Mouse (Mus musculus): Measurements from ENCODE around the gene Capn8. TPM values are rescaled to one million over a fixed set of nuclear protein-coding genes. Genes with fewer than 3 reads are reported as not detected.

Gene Capn8
- polyA plus RNA-seq, 1 experiment from 2014 or later = 1.1 TPM

- 59% methylated on average over 4 of the region's 4 CpGs for WGBS
- H3K9ac ChIP-seq (replicated peaks; ENCODE audit: low read depth, low read length) = no peak overlapping the region
- no peak overlapping the region for H3K27ac ChIP-seq (ENCODE audit: low read length)
- H3K4me2 ChIP-seq (replicated peaks; ENCODE audit: low read depth, low read length) = no peak overlapping the region
- H3K9me3 ChIP-seq (ENCODE audit: control insufficient read depth, low read depth, low read length) = no peaks in the 10 kb centered on the region
- H3K4me3 ChIP-seq (ENCODE audit: low read depth, low read length) = no peak overlapping the region
- peaks cover 5% of the 10 kb centered on the region; the same call in 1 of the 2 replicates for H3K4me1 ChIP-seq (ENCODE audit: control insufficient read depth, insufficient read depth, low read length)
- no peak for ATAC-seq (ENCODE audit: insufficient number of reproducible peaks, insufficient read depth, low FRiP score, low read depth)
- no peaks in the 10 kb centered on the region for H3K27me3 ChIP-seq (ENCODE audit: control insufficient read depth, insufficient read depth, low read length)
- no peaks in the 10 kb centered on the region for H3K36me3 ChIP-seq (ENCODE audit: control insufficient read depth, insufficient read depth, low read length)
Observed at GRCm38 (mm10) chr1:182574666-182575049, 9.9 kb downstream of the Capn8 start.

- Histone ChIP-seq H3K4me3 (ENCODE audit: low read depth, low read length) (no peak overlapping the region), H3K27me3 (ENCODE audit: control insufficient read depth, insufficient read depth, low read length) (no peaks in the 10 kb centered on the region), H3K9me3 (ENCODE audit: control insufficient read depth, low read depth, low read length) (no peaks in the 10 kb centered on the region), H3K9ac (replicated peaks; ENCODE audit: low read depth, low read length) (no peak overlapping the region), H3K4me2 (replicated peaks; ENCODE audit: low read depth, low read length) (no peak overlapping the region), H3K27ac (ENCODE audit: low read length) (no peak overlapping the region), H3K4me1 (ENCODE audit: control insufficient read depth, insufficient read depth, low read length) (no peaks in the 10 kb centered on the region), H3K36me3 (ENCODE audit: control insufficient read depth, insufficient read depth, low read length) (no peaks in the 10 kb centered on the region)
- 89% methylated on average over 6 of the region's 6 CpGs for WGBS
- no peak for ATAC-seq (ENCODE audit: insufficient number of reproducible peaks, insufficient read depth, low FRiP score, low read depth)
Observed at GRCm38 (mm10) chr1:182584169-182584568, 19.4 kb downstream of the Capn8 start.

GRCm38 (mm10) chr1:182585162-182585840 is 20.5 kb downstream of the Capn8 start:
- Histone ChIP-seq H3K27me3 (ENCODE audit: control insufficient read depth, insufficient read depth, low read length) (no peaks in the 10 kb centered on the region), H3K4me2 (replicated peaks; ENCODE audit: low read depth, low read length) (peak overlapping the region; percentile 25; the same call in 1 of the 2 replicates), H3K9ac (replicated peaks; ENCODE audit: low read depth, low read length) (no peak overlapping the region), H3K4me1 (ENCODE audit: control insufficient read depth, insufficient read depth, low read length) (no peaks in the 10 kb centered on the region), H3K4me3 (ENCODE audit: low read depth, low read length) (no peak overlapping the region), H3K36me3 (ENCODE audit: control insufficient read depth, insufficient read depth, low read length) (no peaks in the 10 kb centered on the region), H3K27ac (ENCODE audit: low read length) (no peak overlapping the region), H3K9me3 (ENCODE audit: control insufficient read depth, low read depth, low read length) (no peaks in the 10 kb centered on the region)
- peak; percentile 82 for ATAC-seq (ENCODE audit: insufficient number of reproducible peaks, insufficient read depth, low FRiP score, low read depth)
- 13% methylated on average over 16 of the region's 16 CpGs for WGBS

- Histone ChIP-seq H3K4me2 (replicated peaks; ENCODE audit: low read depth, low read length) (no peak overlapping the region), H3K9ac (replicated peaks; ENCODE audit: low read depth, low read length) (no peak overlapping the region), H3K27ac (ENCODE audit: low read length) (no peak overlapping the region), H3K36me3 (ENCODE audit: control insufficient read depth, insufficient read depth, low read length) (no peaks in the 10 kb centered on the region), H3K27me3 (ENCODE audit: control insufficient read depth, insufficient read depth, low read length) (no peaks in the 10 kb centered on the region), H3K4me1 (ENCODE audit: control insufficient read depth, insufficient read depth, low read length) (no peaks in the 10 kb centered on the region), H3K9me3 (ENCODE audit: control insufficient read depth, low read depth, low read length) (no peaks in the 10 kb centered on the region), H3K4me3 (ENCODE audit: low read depth, low read length) (no peak overlapping the region)
- ATAC-seq (ENCODE audit: insufficient number of reproducible peaks, insufficient read depth, low FRiP score, low read depth) = no peak
- WGBS = 55% methylated on average over 4 of the region's 4 CpGs
Observed at GRCm38 (mm10) chr1:182587706-182588105, 22.9 kb downstream of the Capn8 start.

GRCm38 (mm10) chr1:182591491-182591890 is 26.7 kb downstream of the Capn8 start:
- 74% methylated on average over 7 of the region's 7 CpGs for WGBS
- no peak for ATAC-seq (ENCODE audit: insufficient number of reproducible peaks, insufficient read depth, low FRiP score, low read depth)
- Histone ChIP-seq H3K4me1 (ENCODE audit: control insufficient read depth, insufficient read depth, low read length) (no peaks in the 10 kb centered on the region), H3K9me3 (ENCODE audit: control insufficient read depth, low read depth, low read length) (no peaks in the 10 kb centered on the region), H3K36me3 (ENCODE audit: control insufficient read depth, insufficient read depth, low read length) (no peaks in the 10 kb centered on the region), H3K4me3 (ENCODE audit: low read depth, low read length) (no peak overlapping the region), H3K27ac (ENCODE audit: low read length) (no peak overlapping the region), H3K4me2 (replicated peaks; ENCODE audit: low read depth, low read length) (no peak overlapping the region), H3K27me3 (ENCODE audit: control insufficient read depth, insufficient read depth, low read length) (no peaks in the 10 kb centered on the region), H3K9ac (replicated peaks; ENCODE audit: low read depth, low read length) (no peak overlapping the region)

- Histone ChIP-seq H3K4me3 (ENCODE audit: low read depth, low read length) (no peak overlapping the region), H3K4me1 (ENCODE audit: control insufficient read depth, insufficient read depth, low read length) (no peaks in the 10 kb centered on the region), H3K27ac (ENCODE audit: low read length) (no peak overlapping the region), H3K36me3 (ENCODE audit: control insufficient read depth, insufficient read depth, low read length) (no peaks in the 10 kb centered on the region), H3K9me3 (ENCODE audit: control insufficient read depth, low read depth, low read length) (no peaks in the 10 kb centered on the region), H3K9ac (replicated peaks; ENCODE audit: low read depth, low read length) (no peak overlapping the region), H3K4me2 (replicated peaks; ENCODE audit: low read depth, low read length) (no peak overlapping the region), H3K27me3 (ENCODE audit: control insufficient read depth, insufficient read depth, low read length) (no peaks in the 10 kb centered on the region)
- no peak for ATAC-seq (ENCODE audit: insufficient number of reproducible peaks, insufficient read depth, low FRiP score, low read depth)
- 26% methylated on average over 4 of the region's 4 CpGs for WGBS
Observed at GRCm38 (mm10) chr1:182592436-182592835, 27.6 kb downstream of the Capn8 start.

GRCm38 (mm10) chr1:182605330-182606150 is 40.7 kb downstream of the Capn8 start:
- H3K4me2 ChIP-seq (replicated peaks; ENCODE audit: low read depth, low read length) = no peak overlapping the region
- H3K4me1 ChIP-seq (ENCODE audit: control insufficient read depth, insufficient read depth, low read length) = no peaks in the 10 kb centered on the region
- ATAC-seq (ENCODE audit: insufficient number of reproducible peaks, insufficient read depth, low FRiP score, low read depth) = no peak
- no peak overlapping the region for H3K4me3 ChIP-seq (ENCODE audit: low read depth, low read length)
- no peaks in the 10 kb centered on the region for H3K27me3 ChIP-seq (ENCODE audit: control insufficient read depth, insufficient read depth, low read length)
- H3K9ac ChIP-seq (replicated peaks; ENCODE audit: low read depth, low read length) = no peak overlapping the region
- H3K27ac ChIP-seq (ENCODE audit: low read length) = no peak overlapping the region
- whole genome bisulfite sequencing = 76% methylated on average over 17 of the region's 17 CpGs
- H3K36me3 ChIP-seq (ENCODE audit: control insufficient read depth, insufficient read depth, low read length) = no peaks in the 10 kb centered on the region
- no peaks in the 10 kb centered on the region for H3K9me3 ChIP-seq (ENCODE audit: control insufficient read depth, low read depth, low read length)

GRCm38 (mm10) chr1:182609701-182610335 is 45.0 kb downstream of the Capn8 start:
- Histone ChIP-seq H3K4me2 (replicated peaks; ENCODE audit: low read depth, low read length) (no peak overlapping the region), H3K4me3 (ENCODE audit: low read depth, low read length) (no peak overlapping the region), H3K27me3 (ENCODE audit: control insufficient read depth, insufficient read depth, low read length) (no peaks in the 10 kb centered on the region), H3K9ac (replicated peaks; ENCODE audit: low read depth, low read length) (no peak overlapping the region), H3K4me1 (ENCODE audit: control insufficient read depth, insufficient read depth, low read length) (no peaks in the 10 kb centered on the region), H3K9me3 (ENCODE audit: control insufficient read depth, low read depth, low read length) (no peaks in the 10 kb centered on the region), H3K27ac (ENCODE audit: low read length) (no peak overlapping the region), H3K36me3 (ENCODE audit: control insufficient read depth, insufficient read depth, low read length) (no peaks in the 10 kb centered on the region)
- ATAC-seq (ENCODE audit: insufficient number of reproducible peaks, insufficient read depth, low FRiP score, low read depth) = no peak
- 77% methylated on average over 4 of the region's 4 CpGs for WGBS
